17 mouse cellular contexts compared by ENCODE assay signal in genomic region chr3:138686636-138687230, GRCm38 (mm10). TPM values are rescaled to one million over a fixed set of nuclear protein-coding genes. Genes with fewer than 3 reads are reported as not detected.
DNase-seq lines count a peak whose midpoint lies in the region; ATAC-seq and TF ChIP-seq lines count a peak whose summit lies in the region.
"Had no signal": no experiment of that assay in that cellular context is flagged by ENCODE, and none has a peak within 500 bp of the region (broad histone marks: within the 10 kb centered on the region; RNA-seq: fewer than 3 reads in every experiment).

No protein-coding gene starts in this region.

- DNase-seq in intestine, embryonic 14.5 days (ENCODE audit: low spot score): peak; percentile 52
- peak; percentile 70 for DNase-seq in adrenal gland, adult 2 months
- no peak for DNase-seq in spleen, postnatal 14 days (ENCODE audit: low spot score in 2 of 2)
- DNase-seq in testis, postnatal 10 days (ENCODE audit: low spot score): no peak
- DNase-seq: cerebellum, adult 11-12 months; gastrocnemius, postnatal 14 days; heart, postnatal 4 days; kidney, postnatal 25 days had no signal

- no peaks in the 10 kb centered on the region for H3K4me1 ChIP-seq in intestine, embryonic 14.5 days (replicated peaks; ENCODE audit: control insufficient read depth, insufficient read depth, low read length)
- H3K4me1 ChIP-seq in intestine, postnatal 0 days (replicated peaks; ENCODE audit: control insufficient read depth, insufficient read depth, low read length): no peaks in the 10 kb centered on the region
- no peaks in the 10 kb centered on the region; the same call in 1 of the 2 replicates for H3K4me1 ChIP-seq in intestine, embryonic 15.5 days (replicated peaks)
- H3K4me1 ChIP-seq: limb, embryonic 13.5 days; neural tube, embryonic 15.5 days; stomach, embryonic 15.5 days had no signal

- no peak for ATAC-seq in intestine, embryonic 14.5 days (replicated peaks; ENCODE audit: low FRiP score, low TSS enrichment, low read depth)
- no peak for ATAC-seq in intestine, postnatal 0 days
- peak; percentile 36; the same call in 1 of the 2 replicates for ATAC-seq in intestine, embryonic 15.5 days
- peak; percentile 57; the same call in 1 of the 2 replicates for ATAC-seq in megakaryocyte progenitor cell, adult 5-6 weeks (replicated peaks; ENCODE audit: poor library complexity)
- ATAC-seq in cerebellum, adult (ENCODE audit: insufficient number of reproducible peaks, low FRiP score, low TSS enrichment): no peak

- H3K27ac ChIP-seq in intestine, embryonic 14.5 days (ENCODE audit: low read depth): no peak overlapping the region
- no peak overlapping the region for H3K27ac ChIP-seq in intestine, postnatal 0 days (ENCODE audit: low read depth, low read length)
- no peak overlapping the region for H3K27ac ChIP-seq in intestine, embryonic 15.5 days
- H3K27ac ChIP-seq: limb, embryonic 13.5 days; neural tube, embryonic 15.5 days; stomach, embryonic 15.5 days had no signal

- no peaks in the 10 kb centered on the region for H3K36me3 ChIP-seq in intestine, embryonic 14.5 days (ENCODE audit: control insufficient read depth, insufficient read depth, low read length)
- H3K36me3 ChIP-seq in intestine, postnatal 0 days (ENCODE audit: control insufficient read depth, insufficient read depth): no peaks in the 10 kb centered on the region
- no peaks in the 10 kb centered on the region for H3K36me3 ChIP-seq in intestine, embryonic 15.5 days
- H3K36me3 ChIP-seq: limb, embryonic 13.5 days; neural tube, embryonic 15.5 days; stomach, embryonic 15.5 days had no signal

- 24% methylated on average over 11 of the region's 11 CpGs for WGBS in intestine, embryonic 14.5 days
- WGBS in intestine, postnatal 0 days: 38% methylated on average over 11 of the region's 11 CpGs
- 27% methylated on average over 11 of the region's 11 CpGs for WGBS in intestine, embryonic 15.5 days

- no peak overlapping the region for H3K9ac ChIP-seq in intestine, embryonic 14.5 days (ENCODE audit: low read length)
- no peak overlapping the region for H3K9ac ChIP-seq in intestine, postnatal 0 days (ENCODE audit: low read depth, low read length)
- no peak overlapping the region for H3K9ac ChIP-seq in intestine, embryonic 15.5 days
- H3K9ac ChIP-seq: limb, embryonic 13.5 days; neural tube, embryonic 15.5 days; stomach, embryonic 15.5 days had no signal

- no peak overlapping the region for H3K4me3 ChIP-seq in intestine, embryonic 14.5 days (ENCODE audit: low read depth, low read length)
- no peak overlapping the region for H3K4me3 ChIP-seq in intestine, postnatal 0 days (ENCODE audit: low read depth, low read length)
- H3K4me3 ChIP-seq in intestine, embryonic 15.5 days (replicated peaks): no peak overlapping the region
- H3K4me3 ChIP-seq: erythroblast, embryonic 14.5 days; limb, embryonic 13.5 days; neural tube, embryonic 15.5 days; stomach, embryonic 15.5 days had no signal

- no peaks in the 10 kb centered on the region for H3K9me3 ChIP-seq in intestine, embryonic 14.5 days (ENCODE audit: control insufficient read depth, low read length)
- H3K9me3 ChIP-seq in intestine, postnatal 0 days (ENCODE audit: control insufficient read depth): no peaks in the 10 kb centered on the region
- H3K9me3 ChIP-seq in intestine, embryonic 15.5 days: no peaks in the 10 kb centered on the region
- H3K9me3 ChIP-seq: limb, embryonic 13.5 days; neural tube, embryonic 15.5 days; stomach, embryonic 15.5 days had no signal

- H3K4me2 ChIP-seq in intestine, embryonic 14.5 days (ENCODE audit: low read length): no peak overlapping the region
- no peak overlapping the region for H3K4me2 ChIP-seq in intestine, postnatal 0 days (replicated peaks; ENCODE audit: low read depth)
- H3K4me2 ChIP-seq in intestine, embryonic 15.5 days (replicated peaks): no peak overlapping the region
- H3K4me2 ChIP-seq: limb, embryonic 13.5 days; midbrain, embryonic 11.5 days; neural tube, embryonic 15.5 days; stomach, embryonic 15.5 days had no signal

- H3K27me3 ChIP-seq in intestine, embryonic 14.5 days (replicated peaks; ENCODE audit: control insufficient read depth, insufficient read depth, low read length): no peaks in the 10 kb centered on the region
- H3K27me3 ChIP-seq in intestine, postnatal 0 days (replicated peaks; ENCODE audit: control insufficient read depth, insufficient read depth, low read length): no peaks in the 10 kb centered on the region
- H3K27me3 ChIP-seq in intestine, embryonic 15.5 days (replicated peaks): no peaks in the 10 kb centered on the region
- H3K27me3 ChIP-seq: limb, embryonic 13.5 days; neural tube, embryonic 15.5 days; stomach, embryonic 15.5 days had no signal

- no peak for TF ChIP-seq CTCF in intestine, postnatal 0 days (IDR thresholded peaks at IDR 0.05; ENCODE audit: low read depth)

RNA-seq across cellular contexts. Expression of gene Tspan5, which starts 55.3 kb away (rescaled TPM):
- polyA plus RNA-seq in intestine, embryonic 14.5 days (2014; fragmentation: Nextera tagmentation; extraction: Ambion mirVana): 20.9 and 24.2 TPM in 2 replicates
- 6.4 and 7.4 TPM in 2 replicates for polyA plus RNA-seq in intestine, postnatal 0 days (2015; fragmentation: Nextera tagmentation; extraction: Ambion mirVana)
- 10 to 100 TPM; 47.3 to 67.5 TPM for total RNA-seq in adrenal gland, adult 2 months (2021)
- 32.3 and 40.3 TPM in 2 replicates for polyA plus RNA-seq in adrenal gland, adult 2 months (2012; rRNA removed)
- polyA plus RNA-seq in intestine, embryonic 15.5 days (2015; fragmentation: Nextera tagmentation; extraction: Ambion mirVana): 17.8 and 18.4 TPM in 2 replicates
- 26.5 and 33.7 TPM in 2 replicates for total RNA-seq in megakaryocyte progenitor cell, adult 5-6 weeks (2015)
- 39.0 and 40.5 TPM in 2 replicates for total RNA-seq in megakaryocyte progenitor cell, adult 5-6 weeks (2017)

Comparison
In these comparisons a context has a peak if more than half of its experiments do, and no peak if none do; other contexts are left out.
1. ATAC-seq: peak in intestine, embryonic 15.5 days (single experiment) and megakaryocyte progenitor cell, adult 5-6 weeks (single experiment); none in intestine, embryonic 14.5 days (single experiment), intestine, postnatal 0 days (single experiment) and cerebellum, adult (single experiment).
2. DNase-seq: peak in intestine, embryonic 14.5 days (single experiment) and adrenal gland, adult 2 months (single experiment); none in spleen, postnatal 14 days (0 of 2) and testis, postnatal 10 days (single experiment).